Mouse (Mus musculus) thymus, postnatal 4 days (tissue): ENCODE measurements around the gene Sumo2.
"Not testable (repeated sequence)": the region's sequence is repeated elsewhere in the genome, so short reads cannot be mapped to it uniquely, and the experiment has no call there.

ENCODE experiments used
- DNase-seq: peaks from one replicate; pipeline ENCODE4 v3.0.0; 2021

Sumo2 gene

DNA sequence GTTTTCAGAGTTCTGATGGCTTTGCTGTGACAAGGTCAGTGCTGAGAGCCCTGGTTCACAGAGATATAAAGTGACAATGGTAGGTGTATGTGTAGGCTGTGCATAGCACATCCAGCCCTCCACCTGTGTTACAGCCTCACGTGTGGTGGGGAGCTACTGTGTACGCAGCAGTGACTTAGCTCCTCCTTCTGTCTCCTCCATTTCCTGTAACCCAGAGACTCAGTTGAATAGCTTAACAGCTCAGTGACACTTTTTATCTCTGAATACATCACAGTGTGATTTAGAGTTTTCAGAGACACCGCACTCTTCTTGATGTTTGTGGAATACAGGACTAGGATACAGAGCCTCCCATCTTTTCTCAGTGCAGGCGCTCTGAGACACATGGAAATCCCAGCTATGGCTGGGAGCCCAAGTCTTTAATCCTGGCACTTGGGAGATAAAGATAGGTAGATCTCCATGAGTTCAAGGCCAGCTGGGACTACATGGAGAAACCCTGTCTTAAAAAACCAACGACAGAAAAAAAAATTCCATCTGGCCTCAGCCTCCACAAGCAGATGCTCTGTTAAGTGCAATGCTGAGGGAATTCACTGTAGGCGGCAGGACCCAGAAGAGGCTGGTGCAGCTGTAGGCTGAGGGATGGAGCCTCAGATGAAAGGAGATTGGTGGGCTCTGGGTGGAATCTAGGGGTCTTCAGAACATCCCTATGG, 54.4 kb downstream of the Sumo2 start:
- peak; percentile 62 for DNase-seq

DNA sequence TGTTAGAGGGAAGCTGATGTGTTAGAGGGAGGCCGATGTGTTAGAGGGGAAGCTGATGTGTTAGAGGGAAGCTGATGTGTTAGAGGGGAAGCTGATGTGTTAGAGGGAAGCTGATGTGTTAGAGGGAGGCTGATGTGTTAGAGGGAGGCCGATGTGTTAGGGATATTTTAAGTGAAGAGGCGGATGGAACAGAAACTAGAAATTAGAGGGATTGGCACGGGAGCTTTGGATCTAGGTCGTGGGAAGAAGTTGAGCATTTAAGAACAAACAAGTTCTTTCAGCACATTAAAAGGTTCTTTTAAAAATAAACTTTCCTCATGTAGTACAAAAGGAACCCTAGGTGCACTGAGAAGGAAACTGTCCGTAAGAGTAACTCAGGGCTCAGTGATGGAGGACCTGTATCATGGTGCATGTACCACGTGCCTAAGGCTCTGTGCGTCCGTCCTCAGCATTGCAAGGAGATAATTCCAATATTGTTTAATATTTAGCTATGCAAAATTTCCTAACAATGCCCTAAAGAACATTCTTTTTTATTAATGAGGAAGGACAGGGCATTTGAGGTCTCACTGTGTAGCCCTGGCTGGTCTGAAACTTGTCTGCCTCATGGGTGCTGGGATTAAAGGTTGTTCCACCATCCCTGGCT, 57.7 kb downstream of the Sumo2 start:
- DNase-seq: no peak

DNA sequence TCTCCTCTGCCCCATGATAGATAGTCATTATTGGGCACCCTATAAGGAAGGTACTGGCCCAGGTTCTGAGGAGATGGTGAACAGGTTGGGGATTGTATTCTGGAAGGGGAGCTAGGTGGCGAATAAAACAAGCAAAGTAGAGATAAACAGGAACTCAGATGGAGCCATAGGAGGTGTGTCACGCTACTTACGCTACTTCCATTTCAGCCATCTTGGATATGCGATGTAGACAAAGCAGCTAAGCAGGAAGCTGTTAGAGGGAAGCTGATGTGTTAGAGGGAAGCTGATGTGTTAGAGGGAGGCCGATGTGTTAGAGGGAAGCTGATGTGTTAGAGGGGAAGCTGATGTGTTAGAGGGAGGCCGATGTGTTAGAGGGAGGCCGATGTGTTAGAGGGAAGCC, 58.7 kb downstream of the Sumo2 start:
- DNase-seq: not testable (repeated sequence)

DNA sequence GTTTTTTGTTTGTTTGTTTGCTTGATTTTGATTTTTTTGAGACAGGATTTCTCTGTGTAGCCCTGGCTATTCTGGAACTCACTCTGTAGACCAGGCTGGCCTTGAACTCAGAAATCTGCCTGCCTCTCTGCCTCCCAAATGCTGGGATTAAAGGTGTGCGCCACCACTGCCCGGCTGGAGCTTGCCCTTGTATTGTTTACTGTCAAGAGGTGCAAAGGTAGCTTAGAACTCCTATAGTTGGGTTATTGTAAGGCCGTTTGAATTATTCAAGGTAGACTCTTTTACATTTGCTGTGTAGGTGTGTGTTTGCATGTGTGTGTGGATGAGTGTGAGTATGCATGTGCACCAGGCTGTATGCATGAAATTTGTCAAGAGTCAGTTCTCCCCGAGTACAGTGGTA, 59.4 kb downstream of the Sumo2 start:
- DNase-seq: not testable (repeated sequence)

DNA sequence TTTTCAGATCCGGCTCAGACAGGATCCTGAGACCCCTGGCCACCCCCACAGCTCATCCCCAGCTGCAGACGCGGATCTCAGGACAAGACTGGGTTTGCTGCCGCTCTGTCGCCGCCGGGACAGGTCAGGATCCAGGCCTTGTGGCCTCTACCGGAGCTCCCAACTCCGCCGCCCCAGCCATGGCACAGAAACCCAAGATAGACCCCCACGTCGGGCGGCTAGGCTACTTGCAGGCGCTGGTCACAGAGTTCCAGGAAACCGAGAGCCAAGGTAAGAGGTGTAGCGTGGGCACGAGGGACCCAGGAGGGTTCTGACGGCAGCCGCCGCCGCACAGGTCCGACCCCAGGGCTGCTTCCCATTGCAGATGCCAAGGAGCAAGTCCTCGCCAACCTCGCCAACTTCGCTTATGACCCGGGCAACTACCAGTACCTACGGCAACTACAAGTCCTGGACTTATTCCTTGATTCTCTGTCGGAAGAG, 60.3 kb downstream of the Sumo2 start:
- DNase-seq: no peak

DNA sequence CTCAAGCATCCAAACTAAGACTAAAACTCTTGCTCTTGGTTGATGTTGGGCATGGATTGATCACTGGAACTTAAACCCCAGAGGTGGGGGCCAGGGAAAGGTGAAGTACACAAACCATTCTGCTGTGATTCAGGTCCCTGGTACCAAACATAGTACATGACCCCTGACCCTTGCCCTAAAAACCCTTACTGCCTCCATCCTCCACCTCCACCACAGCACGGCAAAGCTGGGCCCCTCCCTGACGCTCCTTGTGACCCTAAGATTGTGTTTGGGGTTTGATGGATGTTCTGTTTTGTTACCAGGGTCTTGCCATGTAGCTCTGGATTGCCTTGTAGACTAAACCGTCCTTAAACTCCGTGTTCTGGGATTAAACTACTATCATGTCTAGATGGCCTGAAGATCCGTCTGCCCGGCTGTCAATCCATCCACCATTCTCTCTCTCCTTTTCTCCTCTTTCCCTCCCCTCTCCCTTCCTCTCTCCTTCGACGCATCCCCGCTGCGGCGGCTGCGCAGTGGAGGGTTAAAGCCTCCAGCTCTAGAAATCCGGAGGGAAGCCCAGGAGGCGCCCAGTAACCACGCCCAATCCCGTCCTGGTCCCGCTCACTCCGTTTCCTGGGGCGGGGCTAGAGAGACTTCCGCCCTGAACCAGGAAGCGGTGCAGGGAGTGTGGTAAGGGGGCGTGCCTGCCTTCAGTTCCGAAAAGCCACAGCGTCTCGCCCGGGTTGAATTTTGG, 60.9 kb downstream of the Sumo2 start, which contains the start of gene Armc7:
Armc7 (plus strand) TSS at position 643 of the 733 bp plus-strand sequence.
- peak; percentile 95 for DNase-seq

DNA sequence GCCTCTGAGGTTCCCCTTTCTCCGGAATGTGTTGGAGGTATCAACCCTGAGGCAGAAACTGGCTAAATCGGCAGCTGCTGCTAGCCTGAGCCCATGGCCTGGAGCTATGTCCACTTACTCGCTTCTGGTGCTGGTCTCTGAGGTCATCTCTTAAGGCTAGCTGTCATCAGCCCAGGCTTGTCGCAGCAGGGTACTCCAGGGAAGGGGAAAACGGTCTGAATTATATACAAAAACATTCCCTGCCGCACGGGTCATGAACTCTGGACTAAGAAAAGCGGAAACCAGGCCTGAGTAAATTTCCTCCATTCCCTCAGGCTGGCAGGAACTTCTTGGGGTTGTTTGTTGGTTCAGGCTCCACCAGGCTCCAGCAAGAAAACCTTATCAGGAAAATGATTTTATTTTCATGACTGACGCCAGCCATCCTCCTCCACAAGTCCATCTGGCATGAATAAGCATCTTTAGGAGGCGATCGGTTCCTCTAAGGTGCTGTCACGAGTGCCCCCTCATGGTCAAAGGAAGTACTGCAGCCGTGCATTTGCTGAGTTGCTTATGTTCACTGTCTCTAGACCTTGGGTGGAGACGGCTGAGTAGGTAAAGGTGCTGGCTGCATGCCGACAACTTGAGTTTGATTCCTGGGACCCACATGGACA, 62.3 kb downstream of the Sumo2 start:
- peak; percentile 97 for DNase-seq
